Mouse (Mus musculus) right cerebral cortex, adult 2 months (tissue): Measurements from ENCODE around the gene Klhdc7a.
"Not testable (repeated sequence)": the region's sequence is repeated elsewhere in the genome, so short reads cannot be mapped to it uniquely, and the experiment has no call there.

Experiments used
- DNase-seq, 2 experiments: peaks; one replicate each; pipeline ENCODE4 v3.0.0; 2021 to 2022; ENCODE audit warnings: low spot score in 2 of 2

The Klhdc7a gene

DNA sequence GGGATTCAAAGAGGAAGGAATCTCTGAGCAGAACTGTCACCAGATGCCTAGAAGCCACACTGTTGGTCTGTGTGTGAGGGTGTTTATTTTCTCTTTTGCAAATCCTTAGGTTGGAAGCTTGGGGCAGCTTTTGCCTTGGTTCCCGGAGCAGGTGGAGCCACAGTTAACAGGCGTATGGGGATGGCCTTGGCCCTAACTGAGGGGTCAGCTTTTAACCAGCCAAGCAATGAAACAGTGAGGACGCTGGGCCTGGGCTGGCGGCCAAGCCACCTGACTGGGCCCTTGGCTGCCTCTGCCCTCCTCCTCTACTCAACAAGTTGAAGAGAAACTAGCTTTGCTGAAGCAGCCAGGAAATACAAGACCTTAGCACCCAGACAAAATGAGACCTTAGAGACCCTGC lies at the start of gene Klhdc7a:
Gene Klhdc7a, minus strand, starts transcription at position 105 of the 400 bp plus-strand sequence.
- DNase-seq: peak; percentile 27 to 43

DNA sequence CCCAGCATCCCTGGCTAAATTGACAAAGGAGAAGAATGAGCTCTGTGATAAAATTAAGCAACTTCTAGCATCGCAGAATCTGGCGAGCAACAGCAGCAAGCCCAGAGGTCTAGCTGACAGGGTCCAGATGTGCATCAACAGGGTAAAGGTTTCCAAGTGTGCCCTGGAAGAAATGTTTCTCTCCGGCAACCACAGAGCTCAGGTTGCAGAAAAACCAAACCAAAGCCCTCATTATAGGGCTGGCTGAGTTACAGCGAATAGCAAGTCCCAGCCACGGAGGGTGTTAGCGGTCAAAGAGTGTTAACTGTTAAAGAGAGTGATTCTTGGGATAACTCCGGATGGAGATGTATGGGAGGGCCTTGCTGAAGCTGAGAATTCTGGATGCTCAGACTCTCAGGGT lies 48.1 kb upstream of the Klhdc7a start:
- no peak for DNase-seq

GRCm38 (mm10) chr4:140010728-140011470 lies 43.1 kb upstream of the Klhdc7a start:
- DNase-seq: no peak

- DNase-seq: peak in 1 of 2 experiments; percentile 20
Measured at GRCm38 (mm10) chr4:140004932-140005331, 37.1 kb upstream of the Klhdc7a start.

DNA sequence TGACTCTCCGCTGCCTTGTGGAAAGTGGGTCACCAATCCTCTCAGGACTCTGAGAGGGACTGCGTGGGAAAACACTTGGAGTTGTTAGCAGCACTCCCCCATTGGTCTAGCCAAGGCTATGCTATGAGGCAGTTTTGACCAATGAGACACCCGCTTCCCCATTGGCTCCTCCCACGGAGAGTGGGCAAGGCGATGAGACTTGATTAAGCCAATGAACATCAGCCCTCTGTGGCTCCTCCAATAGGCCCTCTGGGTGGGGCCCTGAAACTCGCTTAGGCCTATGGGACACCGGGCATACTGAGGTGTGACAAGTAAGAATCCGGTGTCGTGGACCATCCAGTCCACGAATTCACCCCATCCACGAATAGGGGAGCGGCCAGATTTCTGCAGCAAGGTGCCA lies 36.3 kb upstream of the Klhdc7a start:
- DNase-seq: peak; percentile 42 to 50

DNA sequence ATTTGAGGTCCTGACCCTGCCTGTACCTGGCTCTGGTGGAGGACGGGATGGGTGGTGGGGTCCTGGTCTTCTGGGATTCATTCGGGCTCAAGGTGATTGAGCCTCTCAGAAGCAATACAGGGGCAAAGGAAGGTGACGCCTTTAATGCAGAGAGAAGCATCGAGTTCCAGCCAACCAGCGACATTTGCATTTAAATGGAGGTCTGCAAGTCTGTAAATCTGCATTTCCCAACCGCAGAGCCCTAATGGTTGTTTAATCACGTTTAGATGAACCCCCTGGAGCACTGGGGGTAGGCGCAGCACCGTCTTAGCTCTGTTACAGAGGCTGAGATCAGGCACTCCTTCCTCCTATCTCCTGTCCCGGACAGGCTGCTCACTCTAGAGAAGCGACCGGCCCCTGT lies 34.2 kb upstream of the Klhdc7a start:
- DNase-seq: no peak

- no peak for DNase-seq
Measured at GRCm38 (mm10) chr4:140000911-140001310, 33.1 kb upstream of the Klhdc7a start.

GRCm38 (mm10) chr4:139999033-139999432 lies 31.2 kb upstream of the Klhdc7a start:
- DNase-seq: no peak

- DNase-seq: no peak
Measured at GRCm38 (mm10) chr4:139995659-139996058, 27.8 kb upstream of the Klhdc7a start.

GRCm38 (mm10) chr4:139993111-139993755 lies 25.4 kb upstream of the Klhdc7a start:
- no peak for DNase-seq

DNA sequence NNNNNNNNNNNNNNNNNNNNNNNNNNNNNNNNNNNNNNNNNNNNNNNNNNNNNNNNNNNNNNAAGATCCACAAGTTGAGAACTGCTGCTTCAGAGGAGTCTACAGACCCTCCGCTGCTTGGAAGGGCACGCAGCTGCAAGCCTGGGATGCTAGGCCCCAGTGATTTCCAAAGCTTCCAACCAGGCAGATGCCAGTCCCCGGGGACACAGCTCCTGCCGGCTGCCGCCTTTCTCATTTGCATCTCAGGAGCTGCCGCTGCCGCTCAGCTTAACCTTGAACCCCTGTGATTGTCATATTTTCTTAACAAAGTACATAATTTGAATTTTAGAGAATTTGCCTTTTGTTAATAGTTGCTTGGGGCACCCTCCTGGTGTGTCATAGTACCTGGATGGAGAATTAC lies 19.1 kb upstream of the Klhdc7a start:
- DNase-seq: no peak

DNA sequence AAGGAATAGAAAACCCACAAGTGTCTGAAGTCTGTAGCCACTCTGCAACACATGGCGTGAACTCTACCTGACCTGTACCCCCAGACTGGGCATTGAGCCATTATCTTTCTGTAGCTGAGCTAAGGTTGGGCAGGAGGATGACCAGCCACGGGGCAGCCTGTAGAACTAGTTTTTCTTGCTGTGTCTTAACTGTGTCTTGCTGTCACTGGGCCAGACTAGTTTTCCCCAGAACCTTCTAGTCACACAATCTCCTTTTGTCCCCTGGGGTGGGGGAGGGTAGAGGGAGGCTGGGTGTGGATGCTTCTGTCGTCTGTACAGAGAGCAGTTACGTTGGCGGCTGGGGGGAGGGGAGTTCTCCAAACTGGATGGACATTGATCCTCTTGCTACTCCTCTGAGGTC lies 10.9 kb upstream of the Klhdc7a start:
- no peak for DNase-seq

DNA sequence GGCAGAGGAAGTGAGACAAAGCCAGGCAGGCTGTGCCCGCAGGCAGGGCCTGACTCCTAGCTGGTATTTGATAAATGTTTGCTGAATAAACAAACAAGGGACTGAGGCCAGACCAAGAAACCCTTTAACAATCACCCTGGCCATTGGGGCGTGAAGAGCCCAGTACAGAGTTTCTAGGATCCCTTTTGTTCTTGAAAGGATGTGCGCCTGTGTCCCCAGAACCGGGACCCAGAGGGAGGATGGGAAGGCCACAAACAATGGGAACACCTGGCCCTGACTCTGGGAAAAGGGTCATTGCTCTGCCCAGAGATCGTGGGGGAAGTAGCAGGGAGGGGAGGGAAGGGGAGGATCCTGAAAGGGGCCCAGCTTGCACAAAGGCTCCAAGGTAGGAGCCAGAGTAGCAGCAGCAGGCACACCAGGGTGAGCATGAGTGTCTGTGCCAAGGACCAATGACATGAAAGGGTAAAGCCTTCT lies 9.5 kb upstream of the Klhdc7a start:
- DNase-seq: no peak

GRCm38 (mm10) chr4:139974506-139974905 lies 6.7 kb upstream of the Klhdc7a start:
- DNase-seq: no peak

DNA sequence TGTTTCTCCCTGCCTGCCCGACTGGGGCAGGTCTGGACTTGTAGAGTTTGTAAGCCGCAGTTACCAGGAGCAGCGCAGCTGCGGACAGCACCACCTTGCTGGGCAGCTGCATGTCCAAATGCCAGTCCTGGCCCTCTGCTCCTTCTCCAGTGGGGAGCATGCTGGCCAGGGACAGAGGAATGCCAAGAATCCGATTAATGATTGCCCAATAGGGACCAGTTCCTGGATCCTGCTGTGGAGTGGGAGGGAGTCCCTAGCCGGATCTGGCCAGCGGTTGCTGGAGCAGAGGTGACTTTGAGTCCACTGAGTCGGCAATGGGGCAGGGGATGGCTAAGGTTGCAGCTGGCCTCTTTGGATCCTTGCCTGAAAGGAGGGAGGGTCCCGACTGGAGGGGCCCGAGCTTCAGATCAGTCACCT lies 343 bp downstream of the Klhdc7a start:
- no peak for DNase-seq

GRCm38 (mm10) chr4:139966981-139967380 lies 845 bp downstream of the Klhdc7a start:
- no peak for DNase-seq

DNA sequence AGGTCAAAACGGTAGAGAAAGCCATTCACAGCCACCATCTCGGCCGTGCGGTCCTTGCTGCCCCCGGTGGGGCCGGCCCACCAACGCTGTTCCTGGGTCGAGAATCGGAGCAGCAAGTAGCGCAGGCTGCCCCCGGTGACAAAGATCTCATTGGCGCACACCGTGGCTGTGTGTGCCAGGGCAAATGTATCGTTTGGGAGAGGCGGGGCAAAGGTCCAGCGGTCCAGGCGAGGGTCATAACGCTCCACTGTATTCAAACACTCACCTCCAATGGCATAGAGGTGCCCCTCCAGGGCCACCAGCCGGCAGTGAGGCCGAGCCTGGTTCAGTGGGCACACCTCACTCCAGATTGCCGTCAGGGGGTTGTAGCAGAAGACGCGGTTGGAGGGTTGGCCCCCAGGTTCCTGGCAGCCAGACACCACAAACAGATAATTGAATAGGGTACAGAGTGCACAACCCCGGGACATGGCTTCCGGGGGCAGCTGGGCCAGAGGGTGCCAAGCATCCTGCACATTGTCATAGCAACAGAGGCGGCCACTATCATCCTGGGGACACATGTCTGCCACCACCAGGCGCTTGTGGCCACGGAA lies 2.1 kb downstream of the Klhdc7a start:
- no peak for DNase-seq

DNA sequence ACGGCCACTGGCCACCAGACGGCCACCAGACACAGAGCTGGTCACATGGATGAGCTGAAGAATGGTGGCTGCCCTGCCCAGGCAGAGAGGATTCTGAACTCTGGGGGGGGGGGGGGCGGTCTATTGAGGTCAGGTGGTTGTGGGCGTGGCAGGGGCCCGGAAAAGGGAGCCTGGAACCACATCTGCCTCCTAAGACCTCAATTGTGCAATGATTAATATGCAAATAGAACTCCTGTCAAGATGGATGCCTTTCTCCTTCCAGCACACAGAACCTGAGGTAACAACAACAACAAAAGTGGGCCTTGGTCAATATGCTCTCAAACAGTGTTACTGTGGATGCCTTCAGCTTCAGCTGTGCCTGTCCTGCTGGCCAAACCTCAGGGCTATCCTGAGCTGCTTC lies 3.4 kb downstream of the Klhdc7a start:
- no peak for DNase-seq

- DNase-seq: no peak
Measured at GRCm38 (mm10) chr4:139963911-139964310, 3.9 kb downstream of the Klhdc7a start.

- no peak for DNase-seq
Measured at GRCm38 (mm10) chr4:139963059-139963458, 4.8 kb downstream of the Klhdc7a start.

DNA sequence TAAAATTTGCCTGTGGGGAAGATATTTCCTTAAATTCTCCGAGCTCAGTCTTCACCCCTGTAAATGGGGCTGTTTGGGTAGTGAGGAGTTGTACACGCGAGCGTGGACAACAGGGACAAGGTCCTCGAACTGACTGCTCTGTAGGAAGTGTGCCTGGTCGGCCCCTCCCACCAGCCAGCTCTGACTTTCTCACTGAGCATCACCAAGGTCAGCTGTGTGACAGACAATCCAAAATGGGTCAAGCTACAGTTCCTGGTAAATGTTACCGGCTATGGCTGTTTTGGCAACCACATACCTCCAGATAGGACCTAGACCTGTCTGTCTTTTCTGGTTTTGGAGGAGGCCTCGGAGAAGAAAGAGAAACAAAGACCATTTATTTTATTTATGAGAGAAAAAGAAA lies 6.0 kb downstream of the Klhdc7a start:
- no peak for DNase-seq

DNA sequence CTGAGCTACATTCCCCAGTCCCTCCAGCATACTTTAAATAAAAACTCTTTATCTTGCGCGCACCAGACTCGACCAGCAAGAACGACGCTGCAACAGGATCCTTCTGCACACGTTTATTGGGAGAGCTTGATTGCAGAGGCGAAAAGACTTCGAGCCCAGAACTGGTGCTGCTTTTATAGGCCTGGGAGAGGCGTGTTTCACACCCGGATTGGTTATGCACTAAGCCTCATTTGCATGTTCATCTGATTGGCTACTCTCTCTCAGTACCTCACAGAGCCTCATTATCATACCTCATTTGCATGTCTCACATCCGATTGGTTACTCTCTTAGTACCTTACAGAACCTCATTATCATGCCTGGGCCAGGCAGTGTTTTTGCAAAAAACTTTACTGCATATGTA lies 6.5 kb downstream of the Klhdc7a start:
- DNase-seq: not testable (repeated sequence)
